Mouse (Mus musculus) NIH3T3 (cell line): ENCODE measurements around the gene A830018L16Rik.
"Not testable (repeated sequence)": the region's sequence is repeated elsewhere in the genome, so short reads cannot be mapped to it uniquely, and the experiment has no call there.

Experiments used
- DNase-seq: peaks from one replicate; pipeline ENCODE4 v3.0.0-alpha.2; 2012; ENCODE audit warnings: low read depth

Gene A830018L16Rik

DNA sequence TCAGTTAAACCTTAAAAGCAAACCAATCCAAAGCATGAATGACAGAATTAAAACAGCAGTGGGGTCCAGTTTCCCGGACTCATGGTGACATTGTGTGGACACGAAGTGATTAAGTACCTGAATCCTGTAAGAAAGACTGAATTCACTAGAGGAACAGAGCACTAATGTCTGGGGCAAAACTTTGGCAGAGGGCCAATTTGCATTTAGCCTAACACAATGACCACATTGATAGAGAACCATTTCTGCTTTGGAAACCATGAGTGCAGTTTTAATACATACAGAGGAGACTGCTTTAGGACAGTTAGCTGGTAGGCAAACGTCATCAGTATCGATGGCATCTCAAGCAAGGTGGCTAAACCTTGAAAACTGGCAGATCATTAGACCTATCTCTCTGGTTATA, 586.7 kb downstream of the A830018L16Rik start:
- DNase-seq: no peak

DNA sequence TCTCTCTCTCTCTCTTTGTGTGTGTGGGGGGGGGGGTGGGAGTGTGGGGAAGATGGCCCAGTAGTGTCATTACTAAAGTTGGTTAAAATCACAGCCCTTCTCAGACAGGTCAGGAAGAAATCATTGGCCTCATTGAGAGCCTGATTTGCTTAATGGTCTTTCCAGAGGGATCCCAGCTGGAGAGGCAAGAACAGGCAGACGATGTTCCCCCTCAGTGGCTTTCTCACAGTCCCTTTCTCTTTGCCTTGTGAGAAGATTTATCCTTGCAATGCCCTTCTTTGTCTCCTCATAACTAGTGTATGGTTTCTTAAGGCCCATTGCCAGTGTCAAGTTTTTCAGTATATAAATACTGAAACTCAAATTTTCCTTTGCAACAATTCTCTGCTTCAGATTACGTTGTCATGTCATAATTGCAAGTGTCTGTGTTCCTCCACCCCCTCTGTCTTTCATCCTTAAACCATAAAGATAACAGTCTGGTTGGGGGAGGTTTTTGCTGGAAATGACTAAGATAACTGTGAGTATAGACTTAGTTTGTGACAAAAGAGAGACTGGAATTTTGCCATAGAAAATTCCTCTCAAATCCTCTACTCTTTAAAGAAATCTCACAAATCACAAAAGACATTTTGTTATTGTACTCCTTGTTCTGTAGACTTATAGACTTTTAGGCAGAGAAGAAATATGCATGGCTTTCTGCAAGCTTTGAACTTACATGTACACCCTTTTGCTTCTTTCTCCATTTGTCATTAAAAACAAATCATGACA, 595.1 kb downstream of the A830018L16Rik start:
- no peak for DNase-seq

DNA sequence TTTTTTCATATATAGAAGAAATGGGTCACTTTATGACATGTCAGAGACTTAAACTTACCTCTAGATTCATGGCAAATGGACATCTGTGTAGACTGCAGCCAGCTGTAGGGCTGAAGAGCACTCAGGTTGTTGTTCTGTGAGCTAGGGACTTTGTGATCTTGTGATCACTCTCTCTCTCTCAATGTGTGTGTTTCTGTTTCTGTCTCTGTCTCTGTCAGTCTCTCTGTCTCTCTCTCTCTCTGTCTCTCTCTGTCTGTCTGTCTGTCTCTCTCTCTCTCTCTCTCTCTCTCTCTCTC, 595.6 kb downstream of the A830018L16Rik start:
- DNase-seq: no peak

DNA sequence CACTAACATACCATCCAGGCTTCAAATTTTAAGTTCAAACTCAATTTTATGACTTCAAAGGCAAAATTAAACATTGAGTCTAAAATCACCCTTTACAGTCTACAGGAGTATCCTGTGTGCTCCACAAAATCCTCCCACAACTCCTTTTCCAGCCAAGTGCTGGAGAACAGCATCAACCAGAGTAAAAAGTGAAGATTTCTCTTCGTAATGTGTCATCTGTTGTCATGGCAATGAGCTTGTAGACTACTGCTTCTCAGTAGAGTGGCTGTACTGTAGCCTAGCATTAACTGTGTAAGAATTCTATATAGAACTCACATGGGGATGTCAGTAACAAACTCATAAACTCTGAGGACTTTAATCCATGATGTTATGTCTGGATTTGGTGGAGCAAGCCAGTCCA, 596.7 kb downstream of the A830018L16Rik start:
- no peak for DNase-seq

DNA sequence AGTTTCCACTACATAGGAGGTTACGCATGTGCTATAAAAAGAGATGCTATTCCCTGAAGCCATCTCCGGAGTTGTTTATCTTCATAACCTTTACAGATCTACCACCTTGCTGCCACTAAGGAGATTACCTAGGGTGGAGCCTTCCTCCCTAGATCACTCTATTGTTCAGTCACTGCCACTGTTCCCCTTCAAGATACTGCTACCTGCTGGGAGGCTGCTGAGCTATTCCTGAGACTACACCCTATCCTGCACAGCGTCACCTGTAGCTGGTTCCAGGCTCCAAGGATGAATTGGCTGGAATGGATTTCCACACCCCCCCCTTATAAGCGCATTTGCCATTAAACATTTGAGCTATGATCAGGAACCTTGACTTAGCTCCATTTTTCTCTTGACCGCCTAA, 606.7 kb downstream of the A830018L16Rik start:
- DNase-seq: not testable (repeated sequence)
